Mouse (Mus musculus) ES-Bruce4 (cell line): Measurements from ENCODE around the gene Ttc30b.

Source experiments
- CTCF ChIP-seq: IDR thresholded peaks from one replicate; pipeline ENCODE4 v1.8.1; 2011; ENCODE audit warnings: low read depth, low read length
- EP300 ChIP-seq: IDR thresholded peaks from 2 replicates; pipeline ENCODE4 v1.6.1; 2011; ENCODE audit warnings: low read depth, low read length; ENCODE audit not compliant: insufficient read depth
- POLR2A ChIP-seq: IDR thresholded peaks from one replicate; pipeline ENCODE4 v1.8.1; 2011; ENCODE audit warnings: low read length; ENCODE audit not compliant: insufficient read depth

DNA sequence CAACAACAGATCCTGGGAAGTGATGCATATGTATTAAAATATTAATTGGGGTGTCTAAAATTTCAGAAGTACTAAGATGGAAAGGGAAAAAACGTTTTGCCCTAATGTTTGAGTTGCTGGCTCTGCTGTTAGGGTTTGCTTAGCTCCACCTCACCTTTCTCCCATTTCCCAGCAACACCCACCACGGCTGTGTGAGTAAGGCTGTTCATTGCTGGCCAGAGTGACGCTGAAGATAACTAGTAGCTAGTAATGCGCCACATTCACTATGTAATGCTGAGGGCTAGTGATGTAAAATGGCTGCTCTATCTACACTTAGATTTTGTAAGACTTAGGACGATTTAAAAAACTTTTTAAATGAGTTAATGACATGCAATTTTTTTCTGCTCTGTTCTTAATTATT, 42.7 kb downstream of the Ttc30b start:
- TF ChIP-seq CTCF (no peak), EP300 (no peak), POLR2A (no peak)
